Mouse (Mus musculus) left cerebral cortex, adult 8-10 months (tissue): ENCODE results near the gene Bicral. TPM values are rescaled to one million over a fixed set of nuclear protein-coding genes. Genes with fewer than 3 reads are reported as not detected.

Experiments
- DNase-seq, 2 experiments: peaks; one replicate each; pipeline ENCODE4 v3.0.0; 2022; ENCODE audit warnings: low spot score in 2 of 2
- total RNA-seq, 4 experiments: library from RNA; stranded (reverse); gene quantifications; 2 replicates each; pipeline ENCODE4 v1.2.4; 2022

The Bicral gene
- 10 to 100 TPM; 54.4 to 63.1 (median 59.4) TPM for total RNA-seq

- peak; percentile 44 to 59 for DNase-seq
Observed at GRCm38 (mm10) chr17:46857903-46858748, at the start of gene Bicral. TSS of gene Bicral (minus strand) at chr17:46858482.

- DNase-seq, result peak in 1 of 2 experiments; percentile 58
Observed at GRCm38 (mm10) chr17:46903876-46904490, 45.7 kb upstream of the Bicral start.

DNA sequence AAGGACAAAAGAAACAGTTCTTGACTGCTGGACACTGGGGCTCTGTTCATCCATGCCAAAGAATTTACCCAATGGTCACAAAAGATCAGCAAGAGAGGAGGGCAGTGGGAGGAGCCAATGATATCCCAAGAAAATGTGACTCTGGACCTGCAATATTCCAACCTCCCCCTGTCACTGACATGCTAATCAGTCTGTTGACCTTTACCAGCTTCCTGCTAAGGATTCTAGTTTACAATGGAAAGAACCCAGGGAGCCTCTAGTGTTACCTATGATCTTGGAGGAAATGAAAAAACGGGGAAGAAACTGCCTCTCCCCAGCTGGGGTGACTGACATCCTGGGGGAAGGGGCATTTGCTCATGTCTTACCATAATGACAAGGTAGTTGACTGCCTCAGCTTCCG lies 42.7 kb upstream of the Bicral start:
- no peak for DNase-seq

GRCm38 (mm10) chr17:46897221-46897950 lies 39.1 kb upstream of the Bicral start:
- DNase-seq, result no peak

- no peak for DNase-seq
Observed at GRCm38 (mm10) chr17:46895426-46895825, 37.1 kb upstream of the Bicral start.

- DNase-seq, result peak; percentile 53 to 60
Observed at GRCm38 (mm10) chr17:46890843-46891594, 32.7 kb upstream of the Bicral start.

GRCm38 (mm10) chr17:46890116-46890815 lies 32.0 kb upstream of the Bicral start, which contains the start of gene Tbcc:
TSS of gene Tbcc (plus strand) at chr17:46890684.
- peak; percentile 90 to 96 for DNase-seq

GRCm38 (mm10) chr17:46889450-46890084 lies 31.3 kb upstream of the Bicral start:
- DNase-seq, result peak; percentile 58 to 71

- DNase-seq, result no peak
Observed at GRCm38 (mm10) chr17:46888511-46889212, 30.4 kb upstream of the Bicral start.

DNA sequence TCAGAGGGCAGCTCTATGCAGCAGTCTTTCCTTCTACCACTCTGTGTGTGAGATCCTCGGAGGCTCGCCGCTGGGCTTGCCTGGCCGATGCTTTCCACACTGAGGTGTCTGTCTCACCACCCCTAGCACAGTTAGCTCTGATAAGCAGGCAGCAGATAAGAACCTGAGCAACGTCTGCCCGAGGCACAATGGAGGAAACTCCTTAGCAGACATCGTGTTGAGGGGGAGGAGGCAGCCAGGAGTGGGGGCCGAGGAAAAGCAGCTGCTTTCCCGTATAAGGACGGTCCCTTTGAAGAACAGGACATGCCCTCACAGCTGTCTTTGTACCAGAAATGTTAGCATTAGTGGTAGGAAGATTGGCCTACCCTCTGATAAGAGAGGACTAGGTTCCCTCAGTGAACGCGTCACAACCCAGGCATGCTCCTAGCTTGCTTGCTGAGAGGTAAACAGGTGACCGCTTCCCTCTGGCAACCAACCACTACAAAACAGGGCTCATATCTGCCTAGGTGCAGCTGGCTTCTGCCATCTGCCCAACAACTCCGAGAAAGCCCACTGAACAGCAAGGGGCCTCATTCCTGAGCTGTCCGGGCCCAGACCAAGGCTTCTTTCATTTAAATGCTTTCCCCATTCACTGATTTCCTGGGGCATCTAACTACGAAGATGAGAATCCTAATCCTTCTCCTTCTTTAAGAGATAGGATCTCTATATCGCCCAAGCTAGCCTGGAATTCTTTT lies 27.8 kb upstream of the Bicral start:
- DNase-seq, result no peak

DNA sequence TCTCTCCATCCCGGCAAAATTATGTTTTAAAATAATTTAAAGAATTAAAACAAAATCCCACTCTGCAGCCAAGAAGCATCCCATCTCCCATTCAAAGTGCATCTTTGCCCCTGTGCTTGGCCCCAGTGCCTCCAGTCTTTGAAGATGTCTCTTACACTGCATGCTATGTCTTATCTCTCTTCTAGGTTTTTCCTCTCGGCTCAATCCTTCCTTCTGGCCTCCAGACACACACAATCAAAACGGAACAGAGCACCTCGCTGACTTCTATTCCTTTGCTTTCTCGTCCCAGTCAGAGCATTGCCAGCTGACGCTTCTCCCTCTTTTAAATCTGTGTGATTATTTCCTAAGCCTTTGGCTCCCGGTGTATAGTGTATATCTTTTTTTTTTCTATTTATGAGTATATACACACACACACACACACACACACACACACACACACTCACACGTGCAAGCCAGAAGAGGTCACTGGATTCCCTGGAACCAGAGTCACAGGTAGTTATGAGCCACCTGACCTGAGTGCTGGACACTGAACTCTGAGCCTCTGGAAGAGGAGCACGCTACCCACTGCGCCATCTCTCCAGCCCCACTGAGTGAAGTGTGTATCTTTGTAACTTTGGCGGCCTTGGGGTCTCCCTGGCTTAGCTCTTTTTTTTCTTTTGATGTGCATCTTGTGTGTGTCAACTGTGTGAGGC lies 27.1 kb upstream of the Bicral start:
- DNase-seq, result no peak

- DNase-seq, result no peak
Observed at GRCm38 (mm10) chr17:46884766-46885165, 26.5 kb upstream of the Bicral start.

DNA sequence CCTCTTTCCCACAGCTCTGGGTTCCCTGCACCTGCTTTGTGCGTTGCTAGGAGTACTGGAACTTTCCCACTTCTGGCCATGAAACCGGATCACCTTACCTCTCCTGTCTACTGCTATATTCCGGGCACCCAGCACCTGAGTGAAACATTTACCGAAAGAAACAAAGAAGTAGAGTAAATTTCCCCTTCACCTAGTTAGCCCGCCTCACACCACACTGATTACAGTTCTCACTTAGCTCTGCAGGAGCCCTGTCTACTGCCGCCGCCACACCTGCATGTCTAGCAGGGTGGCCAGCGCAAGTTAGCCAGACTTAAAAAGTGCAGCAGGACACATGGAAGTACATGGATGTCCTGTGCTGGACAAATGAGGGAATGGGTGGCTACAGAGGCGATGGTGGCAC lies 24.8 kb upstream of the Bicral start:
- DNase-seq, result no peak

- DNase-seq, result no peak
Observed at GRCm38 (mm10) chr17:46881728-46882127, 23.4 kb upstream of the Bicral start.

- no peak for DNase-seq
Observed at GRCm38 (mm10) chr17:46880322-46880721, 22.0 kb upstream of the Bicral start.

- DNase-seq, result no peak
Observed at GRCm38 (mm10) chr17:46879841-46880311, 21.6 kb upstream of the Bicral start.

- no peak for DNase-seq
Observed at GRCm38 (mm10) chr17:46877061-46877460, 18.8 kb upstream of the Bicral start.

GRCm38 (mm10) chr17:46876371-46876950 lies 18.2 kb upstream of the Bicral start:
- DNase-seq, result no peak
